Mouse (Mus musculus) liver, embryonic 15.5 days (tissue): ENCODE data around the gene Nat8f2. TPM values are rescaled to one million over a fixed set of nuclear protein-coding genes. Genes with fewer than 3 reads are reported as not detected.
"Not testable (repeated sequence)": the region's sequence is repeated elsewhere in the genome, so short reads cannot be mapped to it uniquely, and the experiment has no call there.

Source experiments
- ATAC-seq: fragments of 200-750 bp; cut with Nextera tagmentation; 2 replicates; pipeline ENCODE4 v1.8.0; 2017; ENCODE audit warnings: moderate number of reproducible peaks, mild to moderate bottlenecking, moderate library complexity; ENCODE audit not compliant: insufficient read depth
- H3K27ac ChIP-seq: fragments of 300-500 bp; sonication (generic); replicated peaks from 2 replicates; pipeline ENCODE4 v1.5.1; 2015; ENCODE audit warnings: mild to moderate bottlenecking, inconsistent platforms
- H3K27me3 ChIP-seq: fragments of 300-500 bp; sonication (generic); 2 replicates; pipeline ENCODE4 v1.6.1; 2015; ENCODE audit warnings: mild to moderate bottlenecking, inconsistent platforms
- H3K36me3 ChIP-seq: fragments of 300-500 bp; sonication (generic); replicated peaks from 2 replicates; pipeline ENCODE4 v1.6.1; 2015; ENCODE audit warnings: moderate library complexity, mild to moderate bottlenecking, inconsistent platforms
- H3K4me1 ChIP-seq: fragments of 300-500 bp; sonication (generic); replicated peaks from 2 replicates; pipeline ENCODE4 v1.6.1; 2015; ENCODE audit warnings: inconsistent platforms
- H3K4me2 ChIP-seq: fragments of 300-500 bp; sonication (generic); 2 replicates; pipeline ENCODE4 v1.6.1; 2015; ENCODE audit warnings: moderate library complexity, mild to moderate bottlenecking, inconsistent platforms
- H3K4me3 ChIP-seq: fragments of 300-500 bp; sonication (generic); replicated peaks from 2 replicates; pipeline ENCODE4 v1.5.1; 2015; ENCODE audit warnings: mild to moderate bottlenecking, inconsistent platforms
- H3K9ac ChIP-seq: fragments of 300-500 bp; sonication (generic); 2 replicates; pipeline ENCODE4 v1.6.1; 2015; ENCODE audit warnings: moderate library complexity, mild to moderate bottlenecking, inconsistent platforms
- H3K9me3 ChIP-seq: fragments of 300-500 bp; sonication (generic); replicated peaks from 2 replicates; pipeline ENCODE4 v1.6.1; 2016; ENCODE audit warnings: inconsistent platforms
- WGBS: fragments of 180-500 bp; shearing (Covaris S2); methylation state at CpG from one replicate; pipeline ENCODE4 v1.1.7; 2015; ENCODE audit warnings: mixed read lengths; ENCODE audit not compliant: insufficient replicate concordance; 5-methylcytosine and 5-hydroxymethylcytosine counted together
- polyA plus RNA-seq: library from polyadenylated mRNA; unstranded; fragments of >200 nt; fragmentation: Nextera tagmentation; extraction: Ambion mirVana; gene quantifications from 2 replicates; pipeline ENCODE4 v1.2.1, GENCODE M21; 2015

Nat8f2 gene
- polyA plus RNA-seq, 1 experiment from 2014 or later, result not detected

GRCm38 (mm10) chr6:85863136-85863535 is 5.8 kb downstream of the Nat8f2 start:
- H3K4me2 ChIP-seq, result no peak overlapping the region
- no peaks in the 10 kb centered on the region for H3K27me3 ChIP-seq
- no peak for ATAC-seq
- H3K36me3 ChIP-seq, result no peaks in the 10 kb centered on the region
- H3K4me3 ChIP-seq, result no peak overlapping the region
- H3K4me1 ChIP-seq, result no peaks in the 10 kb centered on the region
- no peak overlapping the region for H3K27ac ChIP-seq
- no peaks in the 10 kb centered on the region for H3K9me3 ChIP-seq
- WGBS, result 49% methylated on average over 2 of the region's 2 CpGs
- H3K9ac ChIP-seq, result no peak overlapping the region

- H3K4me3 ChIP-seq, result no peak overlapping the region
- 52% methylated on average over 3 of the region's 3 CpGs for WGBS
- H3K9ac ChIP-seq, result no peak overlapping the region
- H3K36me3 ChIP-seq, result no peaks in the 10 kb centered on the region
- H3K27me3 ChIP-seq, result no peaks in the 10 kb centered on the region
- no peaks in the 10 kb centered on the region for H3K4me1 ChIP-seq
- ATAC-seq, result no peak
- no peak overlapping the region for H3K27ac ChIP-seq
- H3K4me2 ChIP-seq, result no peak overlapping the region
- no peaks in the 10 kb centered on the region for H3K9me3 ChIP-seq
Measured at GRCm38 (mm10) chr6:85862565-85862964, 6.4 kb downstream of the Nat8f2 start.

- H3K36me3 ChIP-seq, result no peaks in the 10 kb centered on the region
- H3K4me2 ChIP-seq, result no peak overlapping the region
- H3K27me3 ChIP-seq, result no peaks in the 10 kb centered on the region
- ATAC-seq, result no peak
- 53% methylated on average over 3 of the region's 3 CpGs for WGBS
- H3K27ac ChIP-seq, result no peak overlapping the region
- no peaks in the 10 kb centered on the region for H3K9me3 ChIP-seq
- H3K9ac ChIP-seq, result no peak overlapping the region
- no peak overlapping the region for H3K4me3 ChIP-seq
- H3K4me1 ChIP-seq, result no peaks in the 10 kb centered on the region
Measured at GRCm38 (mm10) chr6:85861247-85861646, 7.7 kb downstream of the Nat8f2 start.

DNA sequence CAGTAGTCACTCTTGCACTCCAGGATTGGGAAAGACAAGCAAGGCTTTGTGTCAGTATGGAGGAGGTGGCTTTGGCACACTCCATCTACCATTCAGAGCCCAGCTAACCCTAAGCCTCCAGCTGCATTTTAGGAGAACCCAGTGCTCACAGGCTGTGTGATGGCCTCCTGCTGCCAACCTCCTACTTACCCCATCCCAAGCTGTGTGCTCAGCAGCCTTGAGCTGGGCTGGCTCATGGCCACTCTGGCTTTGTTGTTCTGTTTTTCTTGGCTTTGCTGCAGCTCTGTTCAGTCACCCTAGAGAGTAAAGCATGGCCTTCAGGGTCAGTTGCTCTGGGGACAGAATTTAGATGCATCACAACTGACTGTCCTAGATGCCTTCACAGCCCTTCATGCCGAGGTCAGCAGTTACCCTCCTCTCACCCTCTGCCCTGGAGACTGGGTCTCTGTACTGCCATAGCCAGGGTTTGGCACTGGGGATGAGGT is 12.7 kb downstream of the Nat8f2 start:
- Histone ChIP-seq H3K27me3 (no peaks in the 10 kb centered on the region), H3K4me2 (no peak overlapping the region), H3K4me3 (no peak overlapping the region), H3K4me1 (0 out of 2 replicates have a peak, but pooled peaks cover 2% of the 10 kb centered on the region), H3K9me3 (no peaks in the 10 kb centered on the region), H3K9ac (no peak overlapping the region), H3K27ac (no peak overlapping the region), H3K36me3 (no peaks in the 10 kb centered on the region)
- no peak for ATAC-seq
- 41% methylated on average over 1 of the region's 1 CpGs for WGBS

DNA sequence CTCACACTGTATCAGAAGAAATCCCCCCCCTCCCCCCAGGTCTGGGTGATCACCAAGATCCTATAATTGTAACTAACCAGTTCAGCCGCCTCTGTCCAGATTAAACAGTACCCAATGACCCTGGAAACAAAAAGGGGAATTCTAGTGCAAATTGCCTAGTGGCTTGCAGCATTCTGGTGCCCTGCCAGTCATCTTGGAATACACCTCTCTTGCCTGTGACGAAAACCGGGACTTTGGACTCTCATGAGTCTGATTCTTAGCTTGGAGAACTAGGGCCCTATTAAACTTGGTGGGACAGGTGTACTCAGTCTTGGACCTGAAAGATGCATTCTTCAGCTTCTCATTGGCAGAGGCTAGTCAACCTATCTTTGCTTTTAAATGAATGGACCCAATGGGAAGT is 15.5 kb downstream of the Nat8f2 start:
- no peaks in the 10 kb centered on the region for H3K36me3 ChIP-seq
- 57% methylated on average over 3 of the region's 3 CpGs for WGBS
- no peaks in the 10 kb centered on the region for H3K9me3 ChIP-seq
- ATAC-seq, result no peak
- H3K9ac ChIP-seq, result no peak overlapping the region
- no peak overlapping the region for H3K4me2 ChIP-seq
- H3K4me1 ChIP-seq, result 0 out of 2 replicates have a peak, but pooled peaks cover 2% of the 10 kb centered on the region
- H3K27me3 ChIP-seq, result no peaks in the 10 kb centered on the region
- H3K27ac ChIP-seq, result no peak overlapping the region
- no peak overlapping the region for H3K4me3 ChIP-seq

DNA sequence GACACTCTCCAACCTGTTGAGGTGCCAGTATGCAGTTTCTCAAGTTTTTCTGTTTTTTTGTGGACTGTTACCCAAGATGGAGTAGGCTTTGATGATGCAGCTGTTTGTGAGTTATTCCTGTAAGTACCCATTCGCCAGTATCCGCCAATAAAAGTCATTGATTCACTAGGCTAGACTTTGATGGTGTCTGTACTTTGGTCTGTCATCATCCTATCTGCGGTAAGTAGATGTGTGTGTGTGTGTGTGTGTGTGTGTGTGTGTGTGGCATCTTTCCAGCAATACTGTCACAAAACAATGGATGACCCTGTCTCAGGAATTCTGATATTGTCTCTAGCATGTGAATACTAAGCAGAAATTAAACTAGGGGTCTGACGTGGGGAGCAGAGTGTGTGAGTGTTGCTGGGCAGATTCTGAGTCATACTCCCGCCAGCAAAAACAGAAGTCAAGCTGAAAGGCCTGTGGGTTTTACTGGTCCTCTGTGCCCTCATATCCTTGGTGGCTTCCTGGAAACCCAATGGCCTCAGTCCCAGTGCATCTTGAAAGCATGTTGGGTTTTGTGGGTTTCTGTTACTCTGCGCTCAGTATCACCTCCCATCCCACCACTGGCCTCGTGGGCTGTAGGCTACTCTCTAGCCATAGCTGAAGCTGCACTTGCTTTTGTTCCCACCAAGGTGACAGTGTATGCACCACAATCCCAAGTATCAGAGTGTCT is 17.7 kb downstream of the Nat8f2 start:
- Histone ChIP-seq H3K9me3 (no peaks in the 10 kb centered on the region), H3K9ac (no peak overlapping the region), H3K36me3 (no peaks in the 10 kb centered on the region), H3K4me2 (no peak overlapping the region), H3K4me3 (no peak overlapping the region), H3K27me3 (no peaks in the 10 kb centered on the region), H3K27ac (no peak overlapping the region), H3K4me1 (0 out of 2 replicates have a peak, but pooled peaks cover 2% of the 10 kb centered on the region)
- 51% methylated on average over 7 of the region's 7 CpGs for WGBS
- no peak for ATAC-seq

DNA sequence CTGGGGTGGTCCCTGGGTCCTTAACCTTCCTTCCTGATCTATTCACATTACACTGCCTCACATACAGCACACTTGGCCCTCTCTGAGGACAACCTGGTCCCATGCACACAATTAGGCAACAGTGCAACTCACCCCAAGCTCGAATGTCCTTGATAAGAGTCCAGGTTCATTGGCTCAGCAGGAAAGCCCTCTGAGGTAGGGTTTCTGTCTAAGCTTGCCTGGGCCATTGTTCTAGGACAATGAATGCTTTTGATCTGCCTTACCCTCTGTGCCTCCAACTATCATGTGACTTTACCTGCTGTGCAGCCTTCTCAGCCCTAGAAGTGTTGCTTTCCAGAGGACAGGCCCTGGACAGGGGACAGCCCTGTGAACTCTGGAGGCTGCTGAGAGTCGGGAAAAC is 19.7 kb downstream of the Nat8f2 start:
- Histone ChIP-seq H3K4me1 (0 out of 2 replicates have a peak, but pooled peaks cover 2% of the 10 kb centered on the region), H3K4me3 (no peak overlapping the region), H3K9me3 (no peaks in the 10 kb centered on the region), H3K27ac (no peak overlapping the region), H3K27me3 (no peaks in the 10 kb centered on the region), H3K9ac (no peak overlapping the region), H3K4me2 (no peak overlapping the region), H3K36me3 (no peaks in the 10 kb centered on the region)
- WGBS, result 25% methylated on average over 2 of the region's 2 CpGs
- ATAC-seq, result no peak

DNA sequence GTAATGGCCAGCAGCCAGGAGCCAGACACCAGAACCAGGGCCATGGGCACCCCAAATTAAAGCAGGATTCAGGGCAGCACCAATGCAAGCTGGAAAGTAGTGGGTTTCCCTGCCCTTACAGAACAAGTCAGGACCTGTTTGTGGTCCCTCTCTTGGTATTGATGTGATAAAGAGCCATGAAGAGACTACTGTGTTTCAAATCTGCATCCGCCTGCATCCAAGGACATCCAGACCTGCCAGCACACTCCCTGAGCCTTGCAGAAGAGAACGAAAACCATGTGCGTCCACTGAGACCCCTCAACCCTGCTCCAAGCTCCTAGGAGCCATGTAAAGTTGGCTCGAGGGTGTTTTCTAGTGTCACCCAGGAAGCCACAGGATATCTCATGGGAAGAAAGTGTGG is 20.8 kb downstream of the Nat8f2 start:
- H3K4me1 ChIP-seq, result no peaks in the 10 kb centered on the region
- no peaks in the 10 kb centered on the region for H3K27me3 ChIP-seq
- no peaks in the 10 kb centered on the region for H3K36me3 ChIP-seq
- H3K9ac ChIP-seq, result no peak overlapping the region
- no peak overlapping the region for H3K4me3 ChIP-seq
- H3K4me2 ChIP-seq, result no peak overlapping the region
- WGBS, result 70% methylated on average over 4 of the region's 4 CpGs
- H3K9me3 ChIP-seq, result no peaks in the 10 kb centered on the region
- ATAC-seq, result no peak
- H3K27ac ChIP-seq, result no peak overlapping the region

GRCm38 (mm10) chr6:85846921-85847320 is 22.0 kb downstream of the Nat8f2 start:
- Histone ChIP-seq H3K9ac (no peak overlapping the region), H3K27me3 (no peaks in the 10 kb centered on the region), H3K4me1 (no peaks in the 10 kb centered on the region), H3K4me3 (no peak overlapping the region), H3K27ac (no peak overlapping the region), H3K4me2 (no peak overlapping the region), H3K9me3 (no peaks in the 10 kb centered on the region), H3K36me3 (no peaks in the 10 kb centered on the region)
- ATAC-seq, result no peak
- WGBS, result 17% methylated on average over 1 of the region's 1 CpGs

GRCm38 (mm10) chr6:85843677-85844458 is 25.1 kb downstream of the Nat8f2 start:
- not testable (repeated sequence) for H3K9ac ChIP-seq, H3K4me3 ChIP-seq, H3K9me3 ChIP-seq, H3K36me3 ChIP-seq, H3K4me2 ChIP-seq, H3K4me1 ChIP-seq, ATAC-seq, H3K27me3 ChIP-seq, H3K27ac ChIP-seq
- WGBS, result 64% methylated on average over 25 of the region's 25 CpGs

DNA sequence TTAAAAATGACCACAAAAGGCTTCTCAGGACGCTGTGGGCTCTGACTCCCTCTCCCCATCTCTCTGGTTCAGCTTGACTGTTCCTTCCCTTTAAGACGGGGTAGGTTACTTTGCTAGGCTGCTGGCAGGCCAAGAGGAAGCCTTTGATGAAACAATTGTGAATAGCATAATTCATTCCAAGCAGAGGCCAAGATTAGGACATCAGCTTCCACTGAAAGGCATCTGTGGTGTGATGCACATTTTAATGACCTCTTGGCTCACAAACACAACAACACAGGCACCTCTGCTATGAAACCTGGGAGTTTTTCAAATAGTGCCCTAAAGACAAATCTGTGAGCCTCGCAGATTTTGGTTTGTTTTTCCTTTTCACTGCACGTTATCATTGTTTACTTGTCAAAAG is 29.0 kb downstream of the Nat8f2 start:
- H3K9ac ChIP-seq, result no peak overlapping the region
- WGBS, result 47% methylated on average over 4 of the region's 4 CpGs
- no peaks in the 10 kb centered on the region for H3K4me1 ChIP-seq
- no peaks in the 10 kb centered on the region for H3K36me3 ChIP-seq
- H3K4me3 ChIP-seq, result no peak overlapping the region
- H3K9me3 ChIP-seq, result no peaks in the 10 kb centered on the region
- H3K27ac ChIP-seq, result no peak overlapping the region
- ATAC-seq, result no peak
- H3K4me2 ChIP-seq, result no peak overlapping the region
- H3K27me3 ChIP-seq, result no peaks in the 10 kb centered on the region
